Mouse (Mus musculus): ENCODE results near the gene Rab33b. TPM values are rescaled to one million over a fixed set of nuclear protein-coding genes. Genes with fewer than 3 reads are reported as not detected.
A peak's percentile ranks its signal among the peaks of the same experiment; 100 is the strongest.
"Not testable (repeated sequence)": the region's sequence is repeated elsewhere in the genome, so short reads cannot be mapped to it uniquely, and the experiment has no call there.

The Rab33b gene
- polyA plus RNA-seq (2011; ENCODE audit: insufficient read depth, insufficient read length, low replicate concordance, missing spikeins), result 4.3 and 12.3 TPM in 2 replicates

DNA sequence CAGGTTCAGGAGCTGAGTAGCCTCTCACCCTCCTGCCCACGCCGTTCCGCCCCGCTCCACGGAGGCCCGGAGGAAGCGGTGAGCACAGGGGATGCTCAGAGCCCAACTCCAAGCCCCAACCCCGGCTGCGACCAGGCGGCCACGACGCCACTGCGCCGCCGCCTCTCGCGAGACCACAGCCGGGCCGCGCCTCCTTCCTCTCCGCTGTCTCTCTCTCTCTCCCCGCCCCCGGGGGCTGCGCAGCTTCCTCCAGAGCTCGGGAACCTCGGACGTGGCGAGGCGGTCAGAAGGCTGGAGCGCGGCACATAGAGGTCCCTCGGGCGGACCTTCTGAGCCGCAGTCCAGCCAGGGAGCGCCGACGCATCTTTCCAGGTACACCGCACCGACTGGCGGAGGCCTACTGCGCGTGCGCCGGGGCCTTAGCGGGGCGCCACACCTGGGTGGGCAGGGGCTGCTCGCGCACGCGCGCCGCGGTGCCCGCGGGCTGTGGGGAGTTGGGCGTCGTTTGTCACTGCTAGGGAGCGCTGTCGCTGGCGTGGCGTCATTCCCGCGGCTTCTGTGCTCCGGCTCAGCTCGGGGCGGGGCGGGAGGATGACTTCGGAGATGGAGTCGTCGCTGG is at the start of gene Rab33b:
Rab33b (plus strand) TSS at position 180 of the 619 bp plus-strand sequence.
- under 1% methylated on average over 70 of the region's 70 CpGs for WGBS
- no peaks in the 10 kb centered on the region for H3K4me1 ChIP-seq (ENCODE audit: control insufficient read depth, insufficient read depth, low read length)
- no peak for TF ChIP-seq CTCF (IDR thresholded peaks at IDR 0.05; ENCODE audit: control insufficient read depth, insufficient read depth, low read length)
- TF ChIP-seq POLR2A (IDR thresholded peaks at IDR 0.05; ENCODE audit: borderline replicate concordance, control insufficient read depth, low read depth, low read length), result peak; percentile 94

DNA sequence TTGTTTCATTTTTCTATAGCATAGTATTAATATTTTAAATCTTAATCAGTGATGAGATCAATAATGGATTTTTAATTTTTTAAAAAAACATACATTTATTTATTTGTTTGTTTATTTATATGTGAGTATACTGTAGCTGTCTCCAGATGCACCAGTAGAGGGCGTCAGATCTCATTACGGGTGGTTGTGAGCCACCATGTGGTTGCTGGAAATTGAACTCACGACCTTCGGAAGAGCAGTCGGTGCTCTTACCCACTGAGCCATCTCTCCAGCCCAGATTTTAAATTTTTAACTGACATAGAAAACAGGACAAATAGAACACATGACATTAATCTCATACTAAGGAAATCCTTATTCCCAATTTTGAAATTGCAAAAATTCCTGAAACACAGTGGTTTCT is 49.4 kb upstream of the Rab33b start:
- not testable (repeated sequence) for H3K4me3 ChIP-seq (replicated peaks; ENCODE audit: control insufficient read depth, low read depth, low read length); H3K4me1 ChIP-seq (ENCODE audit: control insufficient read depth, insufficient read depth, low read length); H3K27ac ChIP-seq (ENCODE audit: control insufficient read depth, insufficient read depth, low read depth, low read length, poor library complexity)
- 78% methylated on average over 5 of the region's 5 CpGs for WGBS

More for the DNA sequence above, at the start of gene Rab33b:
- Histone ChIP-seq H3K27ac (ENCODE audit: control insufficient read depth, insufficient read depth, low read depth, low read length, poor library complexity) (peak within 1 kb of the TSS; percentile 96), H3K4me3 (replicated peaks; ENCODE audit: control insufficient read depth, low read depth, low read length) (peak within 1 kb of the TSS; percentile 91)

GRCm38 (mm10) chr3:51434871-51435595 is 48.7 kb upstream of the Rab33b start:
- Histone ChIP-seq H3K4me3 (replicated peaks; ENCODE audit: control insufficient read depth, low read depth, low read length) (no peak overlapping the region), H3K4me1 (ENCODE audit: control insufficient read depth, insufficient read depth, low read length) (no peaks in the 10 kb centered on the region), H3K27ac (ENCODE audit: control insufficient read depth, insufficient read depth, low read depth, low read length, poor library complexity) (no peak overlapping the region)
- TF ChIP-seq CTCF (IDR thresholded peaks at IDR 0.05; ENCODE audit: control insufficient read depth, insufficient read depth, low read length) (no peak), POLR2A (IDR thresholded peaks at IDR 0.05; ENCODE audit: borderline replicate concordance, control insufficient read depth, low read depth, low read length) (no peak)
- 88% methylated on average over 3 of the region's 3 CpGs for WGBS

DNA sequence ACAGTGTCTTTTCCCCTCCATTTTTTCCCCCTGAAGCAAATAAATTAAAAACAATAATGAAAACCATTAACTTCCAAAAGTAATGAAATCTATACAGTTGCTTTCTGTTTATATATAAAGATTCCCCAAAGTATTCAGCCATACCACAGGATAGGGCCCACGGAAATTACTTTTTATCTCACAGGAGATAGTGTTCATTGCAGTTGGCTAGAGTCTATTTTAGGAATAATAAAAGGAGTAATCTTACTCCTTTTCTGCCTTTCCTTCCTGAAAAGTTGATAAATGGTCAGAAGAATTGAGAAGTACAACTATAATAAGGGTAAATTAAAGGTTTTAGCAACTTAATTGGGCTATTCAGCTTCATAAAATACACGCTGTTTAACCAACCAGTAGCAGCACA is 15.2 kb upstream of the Rab33b start:
- no peak for TF ChIP-seq CTCF (IDR thresholded peaks at IDR 0.05; ENCODE audit: control insufficient read depth, insufficient read depth, low read length)
- no peak for TF ChIP-seq POLR2A (IDR thresholded peaks at IDR 0.05; ENCODE audit: borderline replicate concordance, control insufficient read depth, low read depth, low read length)
- no peak overlapping the region for H3K4me3 ChIP-seq (replicated peaks; ENCODE audit: control insufficient read depth, low read depth, low read length)
- no peak overlapping the region for H3K27ac ChIP-seq (ENCODE audit: control insufficient read depth, insufficient read depth, low read depth, low read length, poor library complexity)
- WGBS, result 87% methylated on average over 2 of the region's 2 CpGs
- H3K4me1 ChIP-seq (ENCODE audit: control insufficient read depth, insufficient read depth, low read length), result no peaks in the 10 kb centered on the region

GRCm38 (mm10) chr3:51475706-51476105 is 8.0 kb upstream of the Rab33b start:
- Histone ChIP-seq H3K4me1 (ENCODE audit: control insufficient read depth, insufficient read depth, low read length) (no peaks in the 10 kb centered on the region; the same call in 1 of the 2 replicates), H3K4me3 (replicated peaks; ENCODE audit: control insufficient read depth, low read depth, low read length) (no peak overlapping the region), H3K27ac (ENCODE audit: control insufficient read depth, insufficient read depth, low read depth, low read length, poor library complexity) (no peak overlapping the region)
- no peak for TF ChIP-seq POLR2A (IDR thresholded peaks at IDR 0.05; ENCODE audit: borderline replicate concordance, control insufficient read depth, low read depth, low read length)
- TF ChIP-seq CTCF (IDR thresholded peaks at IDR 0.05; ENCODE audit: control insufficient read depth, insufficient read depth, low read length), result no peak
- 42% methylated on average over 4 of the region's 4 CpGs for whole genome bisulfite sequencing

GRCm38 (mm10) chr3:51479893-51480292 is 3.8 kb upstream of the Rab33b start:
- WGBS, result 52% methylated on average over 2 of the region's 2 CpGs
- Histone ChIP-seq H3K27ac (ENCODE audit: control insufficient read depth, insufficient read depth, low read depth, low read length, poor library complexity) (no peak overlapping the region), H3K4me3 (replicated peaks; ENCODE audit: control insufficient read depth, low read depth, low read length) (no peak overlapping the region), H3K4me1 (ENCODE audit: control insufficient read depth, insufficient read depth, low read length) (no peaks in the 10 kb centered on the region; the same call in 1 of the 2 replicates)
- no peak for TF ChIP-seq POLR2A (IDR thresholded peaks at IDR 0.05; ENCODE audit: borderline replicate concordance, control insufficient read depth, low read depth, low read length)
- TF ChIP-seq CTCF (IDR thresholded peaks at IDR 0.05; ENCODE audit: control insufficient read depth, insufficient read depth, low read length), result no peak

DNA sequence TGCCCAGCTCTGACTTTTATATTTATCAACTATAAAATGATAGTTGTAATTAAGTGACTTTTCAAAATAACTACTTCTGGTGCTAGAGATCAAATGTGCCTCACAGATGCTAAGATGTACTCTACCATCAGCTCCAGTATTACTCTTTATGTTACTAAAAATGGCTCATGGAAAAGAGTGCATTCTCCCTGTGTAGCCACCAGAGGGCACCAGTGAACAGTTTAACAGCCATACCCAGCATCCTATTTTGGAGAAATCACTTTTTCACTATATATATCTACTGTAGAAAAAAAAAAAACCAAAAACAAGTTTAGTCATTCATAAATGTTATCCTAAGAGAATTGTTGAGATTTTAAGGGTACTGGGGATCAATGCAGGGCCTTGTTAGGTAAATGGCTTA is 2.7 kb upstream of the Rab33b start:
- no peaks in the 10 kb centered on the region; the same call in 1 of the 2 replicates for H3K4me1 ChIP-seq (ENCODE audit: control insufficient read depth, insufficient read depth, low read length)
- H3K27ac ChIP-seq (ENCODE audit: control insufficient read depth, insufficient read depth, low read depth, low read length, poor library complexity), result no peak overlapping the region
- no peak overlapping the region for H3K4me3 ChIP-seq (replicated peaks; ENCODE audit: control insufficient read depth, low read depth, low read length)
- TF ChIP-seq CTCF (IDR thresholded peaks at IDR 0.05; ENCODE audit: control insufficient read depth, insufficient read depth, low read length) (peak; percentile 53), POLR2A (IDR thresholded peaks at IDR 0.05; ENCODE audit: borderline replicate concordance, control insufficient read depth, low read depth, low read length) (no peak)

DNA sequence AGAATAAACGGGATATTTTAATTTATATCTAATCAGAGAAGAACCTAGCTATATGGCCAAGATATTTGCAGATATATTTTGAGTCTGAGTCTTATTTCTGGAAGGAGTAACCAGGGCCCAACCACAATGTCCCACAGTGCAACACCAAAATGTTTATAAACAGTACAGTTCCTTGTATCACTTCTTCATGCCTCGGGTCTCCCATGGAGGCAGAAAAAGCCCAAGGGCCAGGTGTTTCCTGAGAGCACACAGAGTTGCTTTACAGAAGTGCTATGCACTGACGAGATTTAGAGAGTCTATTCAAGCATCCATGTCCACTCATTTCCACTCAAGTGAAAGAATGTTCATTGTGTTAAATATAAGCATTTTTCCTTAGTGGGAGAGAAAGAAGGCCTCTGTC is 1.8 kb upstream of the Rab33b start:
- 25% methylated on average over 3 of the region's 3 CpGs for WGBS
- no peak for TF ChIP-seq POLR2A (IDR thresholded peaks at IDR 0.05; ENCODE audit: borderline replicate concordance, control insufficient read depth, low read depth, low read length)
- TF ChIP-seq CTCF (IDR thresholded peaks at IDR 0.05; ENCODE audit: control insufficient read depth, insufficient read depth, low read length), result no peak
- Histone ChIP-seq H3K4me1 (ENCODE audit: control insufficient read depth, insufficient read depth, low read length) (no peaks in the 10 kb centered on the region), H3K4me3 (replicated peaks; ENCODE audit: control insufficient read depth, low read depth, low read length) (no peak overlapping the region), H3K27ac (ENCODE audit: control insufficient read depth, insufficient read depth, low read depth, low read length, poor library complexity) (no peak overlapping the region)
